Mouse (Mus musculus) embryo, embryonic 10 days (tissue): ENCODE measurements around the gene St6galnac4.

Source experiments
- DNase-seq: peaks from one replicate; pipeline ENCODE4 v3.0.0-alpha.2; 2015; ENCODE audit warnings: low spot score

St6galnac4 gene

DNA sequence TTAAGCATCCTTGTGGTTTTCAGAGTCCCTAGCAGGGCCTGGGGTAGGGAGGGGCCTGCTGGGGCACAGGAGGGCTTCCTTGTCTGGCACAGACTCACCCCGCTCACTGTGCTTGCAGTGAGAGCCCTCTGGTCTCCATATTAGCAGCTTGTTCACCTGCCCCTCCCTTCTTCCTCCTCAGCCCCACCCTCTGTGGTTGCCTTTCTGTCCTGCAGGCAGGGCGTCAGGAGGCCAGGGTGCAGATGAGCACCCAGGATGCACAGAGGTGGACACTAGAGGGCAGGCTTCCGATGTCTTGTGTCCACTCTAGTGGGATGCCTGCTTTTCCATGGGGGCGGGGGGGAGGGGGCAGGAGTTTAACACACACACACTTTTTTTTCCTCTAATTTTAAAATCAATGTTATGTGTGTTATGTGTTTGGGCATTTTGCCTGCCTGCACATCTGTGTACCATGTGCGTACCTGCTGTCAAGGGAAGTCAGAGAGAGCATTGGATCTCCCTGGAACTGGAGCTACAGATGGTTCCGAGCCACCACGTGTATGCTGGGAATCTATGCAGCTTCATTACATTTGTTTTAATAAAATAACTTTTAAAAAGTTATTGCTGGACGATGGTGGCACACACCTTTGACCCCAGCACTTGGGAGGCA, 14.6 kb downstream of the St6galnac4 start:
- peak; percentile 74 for DNase-seq

DNA sequence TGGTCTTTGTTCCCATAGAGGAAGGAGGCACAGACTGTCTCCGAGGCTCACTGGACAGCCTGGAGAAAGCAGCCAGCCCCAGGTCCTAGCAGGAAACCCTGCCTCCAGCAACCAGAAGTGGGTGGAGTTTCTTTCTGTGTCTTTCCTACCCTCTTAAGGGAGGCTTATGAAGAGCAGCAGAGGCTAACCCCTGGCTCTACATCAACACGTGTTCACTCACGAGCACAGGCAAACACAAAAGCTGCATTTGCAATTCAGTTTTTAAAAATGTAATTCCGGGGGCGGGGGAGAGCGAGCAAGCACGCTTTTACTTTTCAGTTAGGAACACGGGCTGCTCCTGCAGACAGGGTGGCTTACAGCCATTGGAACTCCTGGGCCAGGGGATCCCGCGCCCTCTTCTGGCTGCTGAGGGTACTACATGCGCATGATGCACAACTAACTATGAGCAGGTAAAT, 15.7 kb downstream of the St6galnac4 start:
- DNase-seq = peak; percentile 92

GRCm38 (mm10) chr2:32604631-32605030, 17.7 kb downstream of the St6galnac4 start:
- no peak for DNase-seq

DNA sequence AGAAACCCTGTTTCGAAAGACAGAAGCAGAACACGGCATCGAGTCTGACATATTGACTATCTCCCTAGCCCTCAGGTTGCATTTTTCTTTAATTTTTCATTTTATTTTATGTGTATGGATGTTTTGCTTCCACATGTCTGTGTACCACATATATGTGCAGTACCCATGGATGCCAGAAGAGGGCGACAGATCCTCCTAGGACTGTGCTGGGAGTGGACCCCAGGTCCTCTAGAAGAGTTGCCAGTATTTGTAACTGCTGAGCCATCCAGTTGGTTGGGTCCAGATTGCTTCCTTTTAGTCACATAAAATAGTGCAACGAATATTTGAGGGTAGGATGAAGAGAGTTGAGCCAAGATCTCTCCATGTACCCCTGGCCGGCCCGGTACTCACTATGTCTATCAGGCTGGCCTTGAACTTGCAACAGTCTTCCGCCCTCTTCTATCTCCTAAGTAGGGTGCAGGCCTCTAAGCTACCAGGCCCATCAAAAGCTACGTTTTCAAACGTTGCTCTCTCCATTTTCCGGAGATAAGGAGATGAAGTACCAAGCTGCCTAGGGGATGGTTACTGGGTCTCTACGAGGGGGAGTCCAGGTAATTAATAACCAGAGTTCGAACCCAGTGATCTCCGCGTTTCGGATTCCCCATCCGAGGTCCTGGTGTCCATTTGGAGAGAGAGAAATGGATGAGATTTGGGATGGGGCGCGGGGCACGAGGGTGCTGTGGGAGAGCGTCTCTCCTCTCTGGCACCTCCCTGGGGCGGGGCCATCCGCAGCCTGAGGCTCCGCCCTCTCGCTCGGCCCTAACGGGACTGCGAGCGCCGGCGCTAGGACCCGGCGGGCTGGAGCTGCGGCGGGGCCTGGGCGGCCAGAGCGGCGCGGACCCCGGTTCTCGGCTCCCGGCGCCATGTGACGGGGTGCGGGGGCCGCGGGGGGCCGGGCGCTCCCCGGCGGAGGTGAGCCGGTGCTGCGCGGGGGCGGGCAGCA, 19.6 kb downstream of the St6galnac4 start:
- DNase-seq = peak; percentile 89

- peak; percentile 71 for DNase-seq
Measured at GRCm38 (mm10) chr2:32607262-32607947, 20.5 kb downstream of the St6galnac4 start.

DNA sequence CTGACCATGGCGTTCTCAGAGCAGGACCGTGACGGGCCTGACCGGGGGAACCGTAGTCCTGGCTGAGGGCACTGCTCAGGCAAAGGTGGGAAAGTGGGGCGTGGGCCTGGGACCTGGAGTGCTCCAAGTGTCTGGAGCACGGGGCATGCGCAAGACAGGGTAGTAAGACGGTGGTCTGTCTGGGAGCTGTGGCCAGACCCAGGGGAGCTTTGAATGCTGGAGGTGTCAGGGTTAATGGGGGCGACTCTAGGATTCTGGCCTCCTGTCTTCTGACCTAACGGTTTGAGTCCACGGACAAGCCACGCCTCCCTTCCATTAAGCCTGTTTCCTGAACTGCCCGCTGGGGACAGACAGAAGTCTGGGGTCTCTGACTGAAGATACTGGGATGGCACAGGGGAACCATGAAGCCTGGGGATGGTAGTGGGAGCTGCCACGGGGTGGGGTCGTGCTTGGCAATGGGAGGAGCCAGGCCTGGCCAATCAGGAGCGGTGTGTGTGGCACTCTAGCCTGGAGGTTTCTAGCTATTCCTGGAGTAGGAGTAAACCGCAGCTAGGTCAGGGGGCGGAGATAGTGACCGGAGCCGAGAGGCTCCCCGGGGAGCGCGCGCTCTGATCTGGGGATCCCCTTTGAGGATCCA, 21.4 kb downstream of the St6galnac4 start:
- peak; percentile 85 for DNase-seq

DNA sequence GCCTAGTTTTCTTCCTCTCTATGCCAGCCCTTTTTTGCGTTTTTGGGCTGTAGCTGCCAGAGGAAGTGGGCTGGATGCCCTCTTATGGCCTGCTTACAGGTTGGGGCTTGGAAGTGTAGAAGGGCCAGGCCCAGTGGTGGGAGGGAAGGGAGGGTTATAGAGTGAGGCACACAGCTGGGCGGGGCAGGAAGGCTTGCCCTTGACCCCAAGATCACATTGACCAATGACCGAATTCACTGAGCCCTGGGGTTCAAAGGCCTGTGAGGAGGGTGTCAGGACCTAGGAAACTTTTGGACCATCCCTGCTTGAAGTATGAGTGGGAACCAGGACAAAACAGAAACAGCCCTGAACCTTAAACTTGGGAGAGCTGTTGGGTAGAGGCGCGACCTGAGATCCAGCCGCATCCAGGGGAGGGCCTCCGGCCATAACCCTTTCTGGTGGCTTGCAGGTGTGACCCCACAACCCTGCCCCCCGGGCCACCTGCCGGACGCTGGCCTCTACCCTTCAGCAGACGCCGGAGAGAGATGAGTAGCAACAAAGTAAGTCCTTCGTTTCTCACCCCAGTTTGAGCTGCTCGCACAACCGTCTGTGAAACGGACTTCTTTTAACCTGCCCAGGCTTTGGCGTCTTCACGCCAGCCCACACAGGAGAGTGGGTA, 22.0 kb downstream of the St6galnac4 start:
- peak; percentile 52 for DNase-seq

- DNase-seq = no peak
Measured at GRCm38 (mm10) chr2:32610610-32611229, 23.8 kb downstream of the St6galnac4 start.

GRCm38 (mm10) chr2:32612274-32612673, 25.4 kb downstream of the St6galnac4 start:
- no peak for DNase-seq

DNA sequence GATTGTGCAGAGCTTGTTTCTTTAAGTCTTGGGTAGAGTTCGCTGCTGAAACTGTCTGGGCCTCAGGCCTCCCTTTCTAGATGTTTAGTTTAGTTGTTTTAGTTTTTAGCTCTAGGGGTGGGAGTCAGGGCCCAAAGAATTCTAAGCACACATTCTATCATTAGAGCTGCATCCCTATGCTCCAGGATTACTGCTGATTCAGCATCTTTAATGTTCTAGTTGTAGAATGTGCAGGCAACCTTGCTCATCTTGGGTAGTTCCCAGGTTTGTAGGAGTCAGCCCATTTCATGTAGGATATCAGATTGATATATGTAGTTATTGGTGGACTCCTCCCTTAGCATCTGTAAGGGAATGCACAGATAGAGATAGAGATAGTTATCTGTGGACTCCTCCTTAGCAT, 30.2 kb downstream of the St6galnac4 start:
- DNase-seq = no peak

- DNase-seq = no peak
Measured at GRCm38 (mm10) chr2:32617601-32618000, 30.7 kb downstream of the St6galnac4 start.

DNA sequence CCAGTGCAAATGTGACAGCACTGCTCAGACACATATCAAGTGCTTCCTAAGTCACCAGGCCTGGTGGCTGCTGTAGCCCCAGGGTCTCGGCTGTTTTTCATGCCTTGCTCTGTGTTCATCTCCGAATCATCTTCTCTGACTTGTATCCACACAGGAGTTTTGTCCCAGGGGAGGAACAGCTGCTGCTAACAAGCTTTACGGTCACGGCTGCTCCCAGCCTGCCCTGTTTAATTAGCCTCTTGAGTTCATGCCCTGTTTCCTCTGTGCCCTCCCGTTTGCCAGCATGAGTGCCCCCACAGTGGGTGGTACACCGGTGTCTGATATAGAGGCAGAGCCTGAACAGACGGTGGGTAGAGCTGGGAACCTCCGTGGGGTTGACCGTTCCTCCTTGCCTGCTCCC, 31.2 kb downstream of the St6galnac4 start:
- DNase-seq = no peak

- peak; percentile 77 for DNase-seq
Measured at GRCm38 (mm10) chr2:32620682-32621516, 34.0 kb downstream of the St6galnac4 start.

- DNase-seq = no peak
Measured at GRCm38 (mm10) chr2:32621517-32621859, 34.6 kb downstream of the St6galnac4 start, which contains the start of gene Ak1. Gene Ak1, plus strand, starts transcription at chr2:32621758.

DNA sequence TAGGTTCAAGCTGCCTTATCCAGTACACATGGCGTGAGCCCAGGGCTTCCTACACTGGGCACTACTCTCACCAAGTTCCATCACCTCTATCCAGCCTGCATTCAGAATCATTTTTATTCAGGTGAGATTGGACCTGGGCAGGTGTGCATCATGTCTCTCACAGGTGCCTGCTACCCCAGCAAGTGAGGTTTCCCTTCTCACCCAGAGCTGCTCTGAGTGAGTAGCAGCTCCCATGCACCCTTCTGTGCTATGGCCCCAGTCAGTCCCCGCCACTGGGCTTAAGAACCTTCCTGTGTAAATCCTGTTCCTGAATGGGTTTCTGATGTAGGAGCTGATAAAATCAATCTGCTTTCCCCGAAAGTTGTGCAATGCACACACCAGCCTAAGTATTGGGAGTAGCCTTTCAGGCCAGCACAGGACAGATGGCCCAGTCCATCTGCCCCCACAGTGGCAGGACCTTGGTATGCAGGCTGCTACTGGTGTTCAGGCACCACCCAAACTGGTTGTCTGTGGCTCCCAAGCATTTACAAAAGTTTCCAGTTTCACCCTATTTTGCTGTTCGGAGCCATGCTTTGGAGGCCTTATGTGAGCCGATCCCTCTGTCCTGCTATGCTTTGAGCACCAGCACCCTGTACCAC, 37.3 kb downstream of the St6galnac4 start:
- DNase-seq = no peak

- DNase-seq = peak; percentile 88
Measured at GRCm38 (mm10) chr2:32625212-32625872, 38.4 kb downstream of the St6galnac4 start.

- DNase-seq = no peak
Measured at GRCm38 (mm10) chr2:32625873-32626694, 39.2 kb downstream of the St6galnac4 start.
